Mouse (Mus musculus): ENCODE data around the gene Acaca. TPM values are rescaled to one million over a fixed set of nuclear protein-coding genes. Genes with fewer than 3 reads are reported as not detected.

Gene Acaca
- polyA plus RNA-seq (2012; rRNA removed) = 8.6 and 8.7 TPM in 2 replicates

DNA sequence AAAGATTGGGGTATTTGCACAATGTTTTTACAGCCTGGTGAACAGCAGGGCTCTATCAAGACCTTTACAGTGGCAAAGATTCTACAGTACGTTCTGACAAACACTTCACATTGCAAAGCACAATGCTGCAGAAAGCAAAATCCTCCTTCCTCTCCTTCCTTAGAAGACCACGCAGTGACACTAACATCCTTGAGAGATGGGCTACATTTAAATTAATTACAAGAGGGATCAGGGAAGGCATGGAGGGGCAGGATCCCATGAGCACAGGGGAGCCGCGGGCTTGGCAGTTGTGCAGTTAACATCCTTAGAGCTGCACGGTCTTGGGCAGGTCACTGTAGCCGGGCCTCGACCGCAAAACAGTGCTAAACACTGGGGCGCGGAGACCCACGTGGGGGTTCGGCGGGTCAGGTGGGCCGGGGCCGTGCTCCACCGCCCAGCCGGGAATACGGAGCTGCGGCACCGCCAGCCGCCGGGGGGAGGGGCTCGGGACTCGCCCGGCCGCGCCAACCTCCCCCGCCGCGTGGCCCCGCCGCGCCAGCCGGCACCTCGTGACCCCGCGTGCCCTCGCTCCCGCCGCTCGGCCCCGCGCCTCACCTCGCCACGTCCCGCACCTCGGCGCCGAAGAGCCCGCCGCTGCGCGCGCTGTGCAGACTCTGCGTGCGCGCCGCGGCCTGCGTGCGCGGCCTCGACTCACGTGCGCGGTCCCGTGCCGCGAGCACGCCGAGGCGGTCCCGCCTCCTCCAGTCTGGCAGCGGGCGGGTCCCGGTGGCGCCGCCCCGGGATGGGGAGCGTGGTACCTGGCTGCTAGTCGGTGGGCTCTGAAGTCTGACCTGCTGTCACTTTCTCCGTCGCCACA lies at the start of gene Acaca, which contains the start of gene Tada2a:
Gene Acaca (plus strand): TSS at position 730 of the 856 bp plus-strand sequence.
Gene Tada2a (minus strand): TSS at position 658 of the 856 bp plus-strand sequence.

DNA sequence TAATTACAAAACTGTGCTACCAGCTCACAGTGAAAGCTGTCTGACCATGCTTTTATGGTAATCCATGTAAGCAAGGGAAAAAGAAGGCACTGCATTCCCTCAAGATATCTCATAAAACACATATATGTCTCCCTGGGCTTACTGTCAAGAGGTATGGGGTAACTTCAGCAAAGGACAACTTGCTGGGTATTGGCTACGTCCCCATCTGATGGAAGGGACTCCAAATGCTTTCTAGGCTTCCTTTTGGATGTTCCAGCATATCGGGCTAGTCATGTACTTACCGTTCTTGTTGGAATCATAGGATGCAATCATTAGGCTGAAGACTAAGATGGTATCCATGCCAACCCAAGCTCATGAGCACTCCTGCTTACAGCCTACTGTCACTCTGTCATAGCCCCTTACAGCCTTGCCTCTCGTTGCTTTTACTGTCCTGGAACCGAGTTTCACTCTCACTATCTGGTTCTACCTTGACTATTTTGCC lies 37.6 kb downstream of the Acaca start, which contains the start of gene Gm11437:
Gene Gm11437 (minus strand): TSS at position 431 of the 481 bp plus-strand sequence.

Other genes starting within 250 kb of the Acaca start
- gene Ddx52, start 187.6 kb upstream of the Acaca start, polyA plus RNA-seq (2012; rRNA removed) = 6.8 and 6.9 TPM in 2 replicates
- gene Synrg, start 165.2 kb upstream of the Acaca start, polyA plus RNA-seq (2012; rRNA removed) = 3.2 and 3.6 TPM in 2 replicates
- gene Dusp14, start 60.4 kb upstream of the Acaca start, polyA plus RNA-seq (2012; rRNA removed) = 1.7 and 2.2 TPM in 2 replicates
- gene Tada2a, start 72 bp upstream of the Acaca start, polyA plus RNA-seq (2012; rRNA removed) = 8.5 and 8.8 TPM in 2 replicates
- 0.14 TPM in 1 of 2 replicates, not detected in the other for gene Gm11437, start 37.8 kb downstream of the Acaca start, polyA plus RNA-seq (2012; rRNA removed)